Mouse (Mus musculus) c-Kit-positive CD71-positive TER-119-negative erythroid progenitor cells, embryonic 14.5 days (primary cell): ENCODE results near the gene Hist1h2bb.
"Not testable (repeated sequence)": the region's sequence is repeated elsewhere in the genome, so short reads cannot be mapped to it uniquely, and the experiment has no call there.

Experiments
- DNase-seq: peaks from one replicate; pipeline ENCODE4 v3.0.0-alpha.2; 2013; ENCODE audit warnings: low read depth

Gene Hist1h2bb

DNA sequence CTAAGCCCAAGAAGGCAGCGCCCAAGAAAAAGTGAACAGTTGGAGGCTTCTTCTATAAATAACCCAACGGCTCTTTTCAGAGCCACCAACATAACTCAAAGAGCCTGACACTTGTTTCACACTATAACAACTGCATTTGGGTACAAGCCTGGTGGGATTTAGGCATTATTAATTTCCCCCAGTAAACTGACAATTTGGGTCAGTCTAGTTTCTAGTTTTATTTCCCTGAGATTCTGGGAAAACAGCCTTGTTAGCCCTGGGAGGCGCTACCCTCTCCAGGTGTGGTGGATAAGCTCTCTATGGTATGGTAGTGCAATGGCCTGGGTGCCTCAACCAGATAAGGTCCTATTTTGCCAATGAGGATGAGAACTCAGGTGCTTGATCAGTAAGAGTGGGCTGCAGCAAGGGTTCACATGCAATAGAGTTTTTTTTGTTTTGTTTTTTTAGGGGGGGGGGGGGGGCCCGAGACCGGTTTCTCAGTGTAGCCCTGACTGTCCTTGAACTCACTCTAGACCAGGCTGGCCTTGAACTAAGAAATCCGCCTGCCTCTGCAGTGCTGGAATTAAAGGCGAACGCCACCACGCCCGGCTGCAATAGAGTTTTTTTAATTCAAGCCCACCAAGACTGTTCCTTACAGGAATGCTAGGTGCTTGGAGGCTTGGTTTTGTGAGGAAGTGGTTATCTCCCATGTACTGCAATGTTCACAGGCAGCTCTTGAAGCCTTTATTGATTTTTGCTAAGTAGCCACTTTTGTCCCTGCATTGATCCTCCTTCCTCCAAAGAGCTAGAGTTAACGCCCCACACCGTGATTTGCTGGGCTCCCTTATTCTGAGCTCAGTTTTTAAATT is 18.0 kb downstream of the Hist1h2bb start:
- DNase-seq, result no peak

DNA sequence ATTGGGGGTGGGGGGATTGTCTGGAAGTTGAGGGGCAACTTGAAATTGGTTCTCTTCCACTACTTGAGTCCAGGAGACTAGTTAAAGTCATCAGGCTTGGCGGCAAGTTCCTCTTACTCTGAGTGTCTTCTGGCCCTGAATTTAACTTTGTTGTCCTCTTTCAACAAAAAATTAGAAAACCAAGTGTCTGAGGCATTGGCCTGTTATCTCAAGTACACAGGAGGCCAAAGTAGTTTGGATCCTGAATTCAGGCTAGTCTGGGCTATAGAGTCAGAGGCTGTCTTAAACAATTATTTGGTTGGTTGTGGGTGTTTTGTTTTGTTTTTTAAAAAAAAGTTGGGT is 18.6 kb downstream of the Hist1h2bb start:
- no peak for DNase-seq

DNA sequence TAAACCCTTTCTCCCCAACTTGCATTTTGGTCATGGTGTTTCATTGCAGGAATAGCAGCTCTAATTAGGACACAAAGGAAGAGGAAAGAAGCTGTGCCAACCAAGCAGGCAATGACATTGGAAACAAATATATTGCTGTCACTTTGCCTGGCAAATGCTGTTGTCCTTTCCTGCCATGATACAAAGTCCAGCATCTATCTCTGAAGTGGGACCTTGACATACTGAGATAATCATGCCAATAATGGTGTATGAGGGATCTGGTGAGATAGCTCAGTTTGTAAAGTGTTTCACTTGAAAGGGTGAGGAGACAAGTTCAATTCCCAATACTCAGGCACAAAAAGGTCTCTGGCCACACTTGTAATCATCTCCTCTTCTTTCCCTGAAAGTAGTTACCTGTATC is 20.2 kb downstream of the Hist1h2bb start:
- no peak for DNase-seq

- no peak for DNase-seq
Observed at GRCm38 (mm10) chr13:23768834-23769397, 22.4 kb downstream of the Hist1h2bb start.

GRCm38 (mm10) chr13:23769613-23770012 is 23.1 kb downstream of the Hist1h2bb start, which contains the start of gene Trim38:
Trim38 (plus strand) TSS chr13:23769913.
- DNase-seq, result not testable (repeated sequence)

GRCm38 (mm10) chr13:23772561-23773313 is 26.2 kb downstream of the Hist1h2bb start:
- DNase-seq, result no peak

GRCm38 (mm10) chr13:23778339-23778738 is 31.8 kb downstream of the Hist1h2bb start:
- no peak for DNase-seq

- no peak for DNase-seq
Observed at GRCm38 (mm10) chr13:23779025-23779424, 32.5 kb downstream of the Hist1h2bb start.

GRCm38 (mm10) chr13:23792520-23792919 is 46.0 kb downstream of the Hist1h2bb start:
- DNase-seq, result peak; percentile 53
